Mouse (Mus musculus): ENCODE measurements around the gene Klf6. TPM values are rescaled to one million over a fixed set of nuclear protein-coding genes. Genes with fewer than 3 reads are reported as not detected.

The Klf6 gene
- polyA plus RNA-seq, 1 experiment from 2014 or later: 65.3 TPM

DNA sequence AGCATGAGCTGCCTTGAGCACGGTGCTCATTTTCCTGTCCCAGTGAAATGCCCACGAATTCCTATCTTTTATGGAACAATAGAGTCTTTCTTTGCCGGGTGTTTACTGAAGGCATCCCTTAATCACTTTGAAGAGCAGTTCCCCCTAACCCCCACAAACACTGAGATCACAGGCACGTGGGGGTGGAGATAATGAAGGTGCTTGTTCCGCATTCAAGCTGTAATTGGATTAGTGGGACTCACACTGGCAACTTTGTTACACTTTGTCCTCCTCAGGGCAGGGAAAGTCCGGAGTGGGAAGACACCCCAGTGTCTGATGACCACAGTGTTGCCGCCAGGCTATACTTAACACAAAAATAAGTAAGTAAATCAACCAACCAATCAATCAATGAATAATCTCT, 29.3 kb upstream of the Klf6 start:
- Histone ChIP-seq H3K9ac (ENCODE audit: low read length) (no peak overlapping the region), H3K4me3 (ENCODE audit: low read depth, low read length) (no peak overlapping the region), H3K4me2 (ENCODE audit: low read length) (no peak overlapping the region), H3K4me1 (replicated peaks; ENCODE audit: control insufficient read depth, insufficient read depth, low read length) (no peaks in the 10 kb centered on the region), H3K27ac (ENCODE audit: low read depth) (no peak overlapping the region), H3K27me3 (replicated peaks; ENCODE audit: control insufficient read depth, insufficient read depth, low read length) (no peaks in the 10 kb centered on the region), H3K9me3 (ENCODE audit: control insufficient read depth, low read length) (no peaks in the 10 kb centered on the region), H3K36me3 (ENCODE audit: control insufficient read depth, insufficient read depth, low read length) (no peaks in the 10 kb centered on the region)
- ATAC-seq (replicated peaks; ENCODE audit: low FRiP score, low TSS enrichment, low read depth) (peak; percentile 53; the same call in 1 of the 2 replicates), DNase-seq (ENCODE audit: low spot score) (no peak)
- 25% methylated on average over 7 of the region's 7 CpGs for WGBS

GRCm38 (mm10) chr13:5837174-5837777, 24.0 kb upstream of the Klf6 start:
- H3K4me2 ChIP-seq (ENCODE audit: low read length): no peak overlapping the region
- WGBS: 74% methylated on average over 4 of the region's 4 CpGs
- H3K27ac ChIP-seq (ENCODE audit: low read depth): no peak overlapping the region
- H3K4me3 ChIP-seq (ENCODE audit: low read depth, low read length): no peak overlapping the region
- DNase-seq (ENCODE audit: low spot score) (no peak), ATAC-seq (replicated peaks; ENCODE audit: low FRiP score, low TSS enrichment, low read depth) (no peak)
- no peaks in the 10 kb centered on the region for H3K4me1 ChIP-seq (replicated peaks; ENCODE audit: control insufficient read depth, insufficient read depth, low read length)
- H3K9me3 ChIP-seq (ENCODE audit: control insufficient read depth, low read length): no peaks in the 10 kb centered on the region
- H3K36me3 ChIP-seq (ENCODE audit: control insufficient read depth, insufficient read depth, low read length): no peaks in the 10 kb centered on the region
- H3K27me3 ChIP-seq (replicated peaks; ENCODE audit: control insufficient read depth, insufficient read depth, low read length): no peaks in the 10 kb centered on the region
- no peak overlapping the region for H3K9ac ChIP-seq (ENCODE audit: low read length)

DNA sequence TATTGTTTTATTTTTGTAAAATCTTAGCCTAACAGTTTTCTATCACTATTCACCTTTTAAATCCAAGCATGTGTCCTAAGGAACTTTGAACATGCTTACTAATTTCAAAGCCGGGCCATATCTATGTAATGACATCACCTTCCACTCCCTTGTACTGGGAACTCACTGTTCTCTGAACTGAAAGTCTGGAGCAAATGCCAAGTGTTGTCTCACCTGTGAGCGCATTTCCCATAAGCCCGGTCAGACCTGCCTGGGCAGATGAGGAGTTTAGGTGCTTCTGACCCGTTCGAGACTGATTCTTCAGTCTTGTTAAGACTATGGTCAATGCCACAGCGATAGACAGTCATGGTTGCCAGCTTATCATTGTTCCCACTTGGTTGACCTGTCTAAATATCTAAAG, 19.9 kb upstream of the Klf6 start:
- ATAC-seq (replicated peaks; ENCODE audit: low FRiP score, low TSS enrichment, low read depth) (no peak; the same call in 1 of the 2 replicates), DNase-seq (ENCODE audit: low spot score) (no peak)
- Histone ChIP-seq H3K4me3 (ENCODE audit: low read depth, low read length) (no peak overlapping the region), H3K27ac (ENCODE audit: low read depth) (0 out of 2 replicates have a peak overlapping the region, but pooled peaks have one; percentile 43), H3K27me3 (replicated peaks; ENCODE audit: control insufficient read depth, insufficient read depth, low read length) (no peaks in the 10 kb centered on the region), H3K9ac (ENCODE audit: low read length) (no peak overlapping the region), H3K9me3 (ENCODE audit: control insufficient read depth, low read length) (no peaks in the 10 kb centered on the region), H3K36me3 (ENCODE audit: control insufficient read depth, insufficient read depth, low read length) (no peaks in the 10 kb centered on the region), H3K4me1 (replicated peaks; ENCODE audit: control insufficient read depth, insufficient read depth, low read length) (peaks cover 13% of the 10 kb centered on the region; the same call in 1 of the 2 replicates), H3K4me2 (ENCODE audit: low read length) (no peak overlapping the region)
- WGBS: 88% methylated on average over 6 of the region's 6 CpGs

- 78% methylated on average over 5 of the region's 5 CpGs for WGBS
- H3K27me3 ChIP-seq (replicated peaks; ENCODE audit: control insufficient read depth, insufficient read depth, low read length): no peaks in the 10 kb centered on the region
- DNase-seq (ENCODE audit: low spot score): no peak
- ATAC-seq (replicated peaks; ENCODE audit: low FRiP score, low TSS enrichment, low read depth): no peak
- peaks cover 13% of the 10 kb centered on the region; the same call in 1 of the 2 replicates for H3K4me1 ChIP-seq (replicated peaks; ENCODE audit: control insufficient read depth, insufficient read depth, low read length)
- H3K9me3 ChIP-seq (ENCODE audit: control insufficient read depth, low read length): no peaks in the 10 kb centered on the region
- no peak overlapping the region for H3K27ac ChIP-seq (ENCODE audit: low read depth)
- no peak overlapping the region for H3K4me3 ChIP-seq (ENCODE audit: low read depth, low read length)
- no peaks in the 10 kb centered on the region for H3K36me3 ChIP-seq (ENCODE audit: control insufficient read depth, insufficient read depth, low read length)
- no peak overlapping the region for H3K9ac ChIP-seq (ENCODE audit: low read length)
- no peak overlapping the region for H3K4me2 ChIP-seq (ENCODE audit: low read length)
Measured at GRCm38 (mm10) chr13:5842911-5843310, 18.4 kb upstream of the Klf6 start.

GRCm38 (mm10) chr13:5843829-5844228, 17.5 kb upstream of the Klf6 start:
- ATAC-seq (replicated peaks; ENCODE audit: low FRiP score, low TSS enrichment, low read depth): no peak
- no peak overlapping the region for H3K27ac ChIP-seq (ENCODE audit: low read depth)
- DNase-seq (ENCODE audit: low spot score): no peak
- H3K27me3 ChIP-seq (replicated peaks; ENCODE audit: control insufficient read depth, insufficient read depth, low read length): no peaks in the 10 kb centered on the region
- H3K4me2 ChIP-seq (ENCODE audit: low read length): no peak overlapping the region
- H3K4me1 ChIP-seq (replicated peaks; ENCODE audit: control insufficient read depth, insufficient read depth, low read length): peaks cover 13% of the 10 kb centered on the region; the same call in 1 of the 2 replicates
- no peak overlapping the region for H3K4me3 ChIP-seq (ENCODE audit: low read depth, low read length)
- H3K9ac ChIP-seq (ENCODE audit: low read length): no peak overlapping the region
- no peaks in the 10 kb centered on the region for H3K9me3 ChIP-seq (ENCODE audit: control insufficient read depth, low read length)
- H3K36me3 ChIP-seq (ENCODE audit: control insufficient read depth, insufficient read depth, low read length): no peaks in the 10 kb centered on the region
- 38% methylated on average over 2 of the region's 2 CpGs for WGBS

GRCm38 (mm10) chr13:5844338-5844737, 16.9 kb upstream of the Klf6 start:
- no peak overlapping the region for H3K9ac ChIP-seq (ENCODE audit: low read length)
- DNase-seq (ENCODE audit: low spot score) (no peak), ATAC-seq (replicated peaks; ENCODE audit: low FRiP score, low TSS enrichment, low read depth) (no peak)
- H3K36me3 ChIP-seq (ENCODE audit: control insufficient read depth, insufficient read depth, low read length): no peaks in the 10 kb centered on the region
- H3K9me3 ChIP-seq (ENCODE audit: control insufficient read depth, low read length): no peaks in the 10 kb centered on the region
- WGBS: 84% methylated on average over 5 of the region's 5 CpGs
- H3K27me3 ChIP-seq (replicated peaks; ENCODE audit: control insufficient read depth, insufficient read depth, low read length): no peaks in the 10 kb centered on the region
- no peak overlapping the region for H3K27ac ChIP-seq (ENCODE audit: low read depth)
- H3K4me2 ChIP-seq (ENCODE audit: low read length): no peak overlapping the region
- H3K4me3 ChIP-seq (ENCODE audit: low read depth, low read length): no peak overlapping the region
- H3K4me1 ChIP-seq (replicated peaks; ENCODE audit: control insufficient read depth, insufficient read depth, low read length): peaks cover 13% of the 10 kb centered on the region; the same call in 1 of the 2 replicates

- H3K4me1 ChIP-seq (replicated peaks; ENCODE audit: control insufficient read depth, insufficient read depth, low read length): peaks cover 13% of the 10 kb centered on the region; the same call in 1 of the 2 replicates
- ATAC-seq (replicated peaks; ENCODE audit: low FRiP score, low TSS enrichment, low read depth) (peak; percentile 49; the same call in 1 of the 2 replicates), DNase-seq (ENCODE audit: low spot score) (no peak)
- H3K4me2 ChIP-seq (ENCODE audit: low read length): peak overlapping the region; percentile 23; the same call in 1 of the 2 replicates
- no peaks in the 10 kb centered on the region for H3K9me3 ChIP-seq (ENCODE audit: control insufficient read depth, low read length)
- no peak overlapping the region for H3K4me3 ChIP-seq (ENCODE audit: low read depth, low read length)
- H3K27me3 ChIP-seq (replicated peaks; ENCODE audit: control insufficient read depth, insufficient read depth, low read length): no peaks in the 10 kb centered on the region
- H3K36me3 ChIP-seq (ENCODE audit: control insufficient read depth, insufficient read depth, low read length): no peaks in the 10 kb centered on the region
- H3K9ac ChIP-seq (ENCODE audit: low read length): no peak overlapping the region
- 33% methylated on average over 10 of the region's 10 CpGs for WGBS
- H3K27ac ChIP-seq (ENCODE audit: low read depth): peak overlapping the region; percentile 39; the same call in 1 of the 2 replicates
Measured at GRCm38 (mm10) chr13:5845161-5845590, 16.1 kb upstream of the Klf6 start.

DNA sequence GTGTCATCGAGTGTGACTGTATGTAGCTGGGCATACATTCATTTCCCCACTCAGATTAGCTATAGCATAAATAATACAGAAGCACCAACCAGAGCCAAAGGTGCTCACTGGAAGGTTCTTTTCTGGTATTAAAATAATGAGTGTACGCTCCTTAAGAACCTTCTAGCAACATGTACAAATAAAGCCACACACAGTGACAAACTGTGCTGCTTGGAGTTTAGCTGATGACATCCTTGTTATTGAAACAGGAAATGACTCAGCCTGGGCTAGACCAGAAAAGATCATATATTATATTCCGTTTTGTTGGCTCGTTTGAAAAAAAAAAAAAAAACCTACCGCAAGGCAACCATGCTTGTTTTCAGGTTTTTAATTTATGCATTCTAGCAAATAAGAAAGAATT, 15.7 kb upstream of the Klf6 start:
- DNase-seq (ENCODE audit: low spot score) (no peak), ATAC-seq (replicated peaks; ENCODE audit: low FRiP score, low TSS enrichment, low read depth) (0 out of 2 replicates have a peak, but pooled peaks have one; percentile 21)
- H3K4me3 ChIP-seq (ENCODE audit: low read depth, low read length): no peak overlapping the region
- no peaks in the 10 kb centered on the region for H3K36me3 ChIP-seq (ENCODE audit: control insufficient read depth, insufficient read depth, low read length)
- no peaks in the 10 kb centered on the region for H3K27me3 ChIP-seq (replicated peaks; ENCODE audit: control insufficient read depth, insufficient read depth, low read length)
- H3K4me2 ChIP-seq (ENCODE audit: low read length): no peak overlapping the region
- peaks cover 13% of the 10 kb centered on the region; the same call in 1 of the 2 replicates for H3K4me1 ChIP-seq (replicated peaks; ENCODE audit: control insufficient read depth, insufficient read depth, low read length)
- H3K9ac ChIP-seq (ENCODE audit: low read length): no peak overlapping the region
- whole genome bisulfite sequencing: 57% methylated on average over 5 of the region's 5 CpGs
- no peaks in the 10 kb centered on the region for H3K9me3 ChIP-seq (ENCODE audit: control insufficient read depth, low read length)
- peak overlapping the region; percentile 39; the same call in 1 of the 2 replicates for H3K27ac ChIP-seq (ENCODE audit: low read depth)

GRCm38 (mm10) chr13:5846860-5847259, 14.4 kb upstream of the Klf6 start:
- ATAC-seq (replicated peaks; ENCODE audit: low FRiP score, low TSS enrichment, low read depth) (no peak), DNase-seq (ENCODE audit: low spot score) (no peak)
- Histone ChIP-seq H3K27me3 (replicated peaks; ENCODE audit: control insufficient read depth, insufficient read depth, low read length) (no peaks in the 10 kb centered on the region), H3K4me1 (replicated peaks; ENCODE audit: control insufficient read depth, insufficient read depth, low read length) (peaks cover 13% of the 10 kb centered on the region; the same call in 1 of the 2 replicates), H3K9ac (ENCODE audit: low read length) (no peak overlapping the region), H3K9me3 (ENCODE audit: control insufficient read depth, low read length) (no peaks in the 10 kb centered on the region), H3K4me3 (ENCODE audit: low read depth, low read length) (no peak overlapping the region), H3K36me3 (ENCODE audit: control insufficient read depth, insufficient read depth, low read length) (no peaks in the 10 kb centered on the region), H3K4me2 (ENCODE audit: low read length) (no peak overlapping the region), H3K27ac (ENCODE audit: low read depth) (no peak overlapping the region)
- 57% methylated on average over 4 of the region's 4 CpGs for WGBS

Measured in intestine, embryonic 14.5 days (tissue).